Mouse (Mus musculus) lung, embryonic 16.5 days (tissue): ENCODE data around the gene Papss1. TPM values are rescaled to one million over a fixed set of nuclear protein-coding genes. Genes with fewer than 3 reads are reported as not detected.
A peak's percentile ranks its signal among the peaks of the same experiment; 100 is the strongest.

Experiments
- ATAC-seq: fragments of 200-750 bp; cut with Nextera tagmentation; 2 replicates; pipeline ENCODE4 v1.8.0; 2017; ENCODE audit warnings: low read depth, mild to moderate bottlenecking, moderate library complexity
- H3K27ac ChIP-seq: fragments of 300-500 bp; sonication (generic); 2 replicates; pipeline ENCODE4 v1.5.1; 2014; ENCODE audit warnings: mild to moderate bottlenecking, control low read depth, low read length
- H3K27me3 ChIP-seq: fragments of 300-500 bp; sonication (generic); 2 replicates; pipeline ENCODE4 v1.6.1; 2014; ENCODE audit warnings: low read depth, low read length, mixed read lengths; ENCODE audit not compliant: control insufficient read depth, insufficient read depth
- H3K36me3 ChIP-seq: fragments of 300-500 bp; sonication (generic); 2 replicates; pipeline ENCODE4 v1.6.1; 2014; ENCODE audit warnings: low read length; ENCODE audit not compliant: control insufficient read depth, insufficient read depth
- H3K4me1 ChIP-seq: fragments of 300-500 bp; sonication (generic); replicated peaks from 2 replicates; pipeline ENCODE4 v1.6.1; 2014; ENCODE audit warnings: low read length, mixed read lengths; ENCODE audit not compliant: control insufficient read depth, insufficient read depth
- H3K4me2 ChIP-seq: fragments of 300-500 bp; sonication (generic); 2 replicates; pipeline ENCODE4 v1.6.1; 2014; ENCODE audit warnings: low read depth, low read length, control low read depth
- H3K4me3 ChIP-seq: fragments of 300-500 bp; sonication (generic); 2 replicates; pipeline ENCODE4 v1.5.1; 2014; ENCODE audit warnings: mild to moderate bottlenecking, low read length, control low read depth
- H3K9ac ChIP-seq: fragments of 300-500 bp; sonication (generic); 2 replicates; pipeline ENCODE4 v1.6.1; 2014; ENCODE audit warnings: low read length, control low read depth
- H3K9me3 ChIP-seq: fragments of 300-500 bp; sonication (generic); 2 replicates; pipeline ENCODE4 v1.6.1; 2016; ENCODE audit warnings: low read length; ENCODE audit not compliant: control insufficient read depth
- WGBS: fragments of 180-500 bp; shearing (Covaris S2); extraction: QIAGEN DNeasy Blood & Tissue Kit; methylation state at CpG from one replicate; pipeline ENCODE4 v1.1.7; 2014; 5-methylcytosine and 5-hydroxymethylcytosine counted together
- polyA plus RNA-seq: library from polyadenylated mRNA; unstranded; fragments of >200 nt; fragmentation: Nextera tagmentation; extraction: Ambion mirVana; gene quantifications from 2 replicates; pipeline ENCODE4 v1.2.1, GENCODE M21; 2015

Gene Papss1
- polyA plus RNA-seq, 1 experiment from 2014 or later, result 97.3 TPM

GRCm38 (mm10) chr3:131662589-131663148 is 98.1 kb downstream of the Papss1 start:
- no peak for ATAC-seq
- 62% methylated on average over 5 of the region's 5 CpGs for WGBS

DNA sequence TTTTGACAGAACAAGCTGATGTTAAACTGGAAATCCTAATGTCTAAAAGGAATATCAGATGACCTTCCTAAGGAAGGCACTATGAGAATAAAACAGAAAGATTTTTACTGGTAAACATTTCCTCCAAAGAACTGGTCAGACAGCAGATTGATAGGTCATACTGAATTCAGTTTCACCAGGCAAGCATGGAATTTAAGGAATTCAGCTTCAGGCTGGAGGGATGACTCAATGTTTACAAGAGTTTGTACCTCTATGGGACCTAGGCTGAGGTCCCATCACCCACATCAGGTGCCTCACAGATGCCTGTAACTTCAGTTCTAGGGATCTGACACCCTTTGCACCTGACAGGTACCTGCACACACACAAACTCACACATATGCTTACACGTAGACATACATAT is 105.3 kb downstream of the Papss1 start:
- H3K4me1 ChIP-seq, result no peaks in the 10 kb centered on the region
- H3K9me3 ChIP-seq, result no peaks in the 10 kb centered on the region
- H3K9ac ChIP-seq, result no peak overlapping the region
- H3K4me2 ChIP-seq, result no peak overlapping the region
- H3K36me3 ChIP-seq, result no peaks in the 10 kb centered on the region
- no peaks in the 10 kb centered on the region for H3K27me3 ChIP-seq
- no peak for ATAC-seq
- WGBS, result 38% methylated on average over 1 of the region's 1 CpGs
- no peak overlapping the region for H3K4me3 ChIP-seq
- H3K27ac ChIP-seq, result no peak overlapping the region

More at GRCm38 (mm10) chr3:131662589-131663148, 98.1 kb downstream of the Papss1 start:
- Histone ChIP-seq H3K4me1 (no peaks in the 10 kb centered on the region), H3K36me3 (no peaks in the 10 kb centered on the region), H3K4me2 (no peak overlapping the region), H3K9ac (no peak overlapping the region), H3K27me3 (no peaks in the 10 kb centered on the region), H3K27ac (no peak overlapping the region), H3K9me3 (no peaks in the 10 kb centered on the region), H3K4me3 (no peak overlapping the region)

DNA sequence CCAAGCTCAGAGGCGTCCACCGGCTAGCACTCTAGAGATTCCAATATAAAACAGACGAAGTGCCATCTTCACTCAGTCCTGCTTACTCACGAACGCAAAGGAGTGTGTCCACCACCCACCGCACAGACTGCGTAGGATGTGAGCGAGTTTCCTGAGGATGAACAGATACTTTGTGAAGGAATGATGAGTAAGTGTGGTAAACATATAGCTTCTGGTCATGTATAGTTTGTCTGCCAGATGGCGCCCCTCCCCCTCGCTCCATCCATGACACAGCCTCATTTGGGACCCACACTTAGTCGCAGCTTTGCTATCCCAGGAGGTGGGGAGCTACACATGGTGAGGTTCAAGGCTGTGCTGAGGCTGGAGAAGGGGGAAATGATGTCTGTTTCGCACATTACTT is 121.5 kb downstream of the Papss1 start:
- H3K9ac ChIP-seq, result no peak overlapping the region
- WGBS, result 64% methylated on average over 12 of the region's 12 CpGs
- H3K9me3 ChIP-seq, result no peaks in the 10 kb centered on the region
- H3K27ac ChIP-seq, result no peak overlapping the region
- H3K4me3 ChIP-seq, result no peak overlapping the region
- no peak overlapping the region for H3K4me2 ChIP-seq
- no peaks in the 10 kb centered on the region for H3K27me3 ChIP-seq
- no peaks in the 10 kb centered on the region for H3K4me1 ChIP-seq
- 0 out of 2 replicates have a peak, but pooled peaks have one; percentile 15 for ATAC-seq
- H3K36me3 ChIP-seq, result no peaks in the 10 kb centered on the region

- Histone ChIP-seq H3K4me1 (no peaks in the 10 kb centered on the region), H3K9ac (no peak overlapping the region)
- 77% methylated on average over 11 of the region's 11 CpGs for WGBS
These were observed 125.4 kb downstream of the Papss1 start for GRCm38 (mm10) chr3:131689949-131690348.

DNA sequence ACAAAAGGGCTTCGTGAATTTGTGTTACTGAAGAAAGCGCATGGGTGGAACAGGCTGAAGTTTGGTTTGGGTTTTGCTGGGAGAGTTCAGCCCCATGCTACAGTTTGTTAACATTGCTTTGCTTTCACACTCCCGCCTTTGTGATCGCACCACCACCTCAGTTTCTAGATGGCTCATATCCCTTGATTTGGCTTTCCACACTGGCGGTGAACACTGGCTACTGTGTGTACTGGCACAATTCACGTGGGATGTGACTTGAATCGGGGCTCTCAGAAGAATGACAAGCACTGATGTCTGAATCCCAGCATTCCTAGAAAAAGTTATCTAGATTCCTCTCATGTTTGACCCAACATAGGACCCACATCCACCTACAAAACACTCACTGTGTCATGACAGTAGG is 126.0 kb downstream of the Papss1 start:
- no peak overlapping the region for H3K27ac ChIP-seq
- no peaks in the 10 kb centered on the region for H3K9me3 ChIP-seq
- no peak overlapping the region for H3K9ac ChIP-seq
- H3K4me1 ChIP-seq, result no peaks in the 10 kb centered on the region
- no peaks in the 10 kb centered on the region for H3K27me3 ChIP-seq
- H3K4me3 ChIP-seq, result no peak overlapping the region
- H3K36me3 ChIP-seq, result no peaks in the 10 kb centered on the region
- no peak for ATAC-seq
- no peak overlapping the region for H3K4me2 ChIP-seq
- 56% methylated on average over 7 of the region's 7 CpGs for WGBS

More at GRCm38 (mm10) chr3:131689949-131690348, 125.4 kb downstream of the Papss1 start:
- Histone ChIP-seq H3K27me3 (no peaks in the 10 kb centered on the region), H3K36me3 (no peaks in the 10 kb centered on the region), H3K4me2 (no peak overlapping the region), H3K9me3 (no peaks in the 10 kb centered on the region), H3K27ac (no peak overlapping the region), H3K4me3 (no peak overlapping the region)
- ATAC-seq, result no peak

DNA sequence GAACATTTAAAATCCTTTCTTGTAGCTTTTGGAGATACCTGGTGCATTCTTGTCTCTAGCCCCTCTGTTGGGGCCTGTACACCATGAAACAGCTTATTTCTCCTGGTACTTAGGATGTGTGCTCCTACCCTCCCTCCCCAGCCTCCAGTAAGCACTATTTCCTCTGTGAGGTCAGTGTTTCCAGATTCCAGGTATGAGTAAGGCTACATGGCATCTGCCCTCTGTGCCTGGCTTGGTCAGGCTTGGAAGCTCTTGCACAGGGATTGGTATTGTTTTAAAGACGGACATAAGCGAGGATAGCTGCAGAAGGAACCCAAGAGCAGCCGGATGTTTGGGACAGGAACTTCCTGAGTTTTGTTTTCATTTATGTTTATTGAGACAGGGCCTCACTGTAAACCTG is 126.6 kb downstream of the Papss1 start:
- Histone ChIP-seq H3K36me3 (no peaks in the 10 kb centered on the region), H3K9ac (no peak overlapping the region), H3K4me3 (no peak overlapping the region), H3K9me3 (no peaks in the 10 kb centered on the region), H3K4me1 (no peaks in the 10 kb centered on the region), H3K27ac (no peak overlapping the region), H3K4me2 (no peak overlapping the region), H3K27me3 (no peaks in the 10 kb centered on the region)
- WGBS, result 60% methylated on average over 3 of the region's 3 CpGs
- no peak for ATAC-seq

Other genes starting within 250 kb of the Papss1 start
- gene Sgms2, start 73.4 kb upstream of the Papss1 start, polyA plus RNA-seq, result 4.0 and 4.4 TPM in 2 replicates